Comparison of ENCODE assay signal across 9 mouse cellular contexts in the genomic region with DNA sequence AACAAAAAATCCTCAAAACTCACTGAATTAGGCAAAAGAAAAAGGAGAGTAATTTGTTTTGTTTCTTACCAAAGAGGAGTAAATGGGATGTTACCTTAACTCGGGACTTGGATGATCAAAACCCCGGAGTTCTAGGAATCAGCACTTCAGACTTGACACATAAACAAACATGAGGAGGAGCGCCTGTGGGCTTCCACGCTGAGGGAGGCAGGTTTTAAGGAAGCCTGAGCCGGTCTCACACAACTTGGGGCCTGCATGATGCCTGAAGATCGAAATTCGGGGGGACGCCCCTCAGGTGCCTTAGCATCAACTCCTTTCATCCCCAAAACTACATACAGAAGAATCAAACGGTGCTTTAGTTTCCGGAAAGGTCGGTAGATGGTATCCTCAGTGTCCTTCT.
DNase-seq lines count a peak whose midpoint lies in the region; ATAC-seq and TF ChIP-seq lines count a peak whose summit lies in the region.
"Had no signal": no experiment of that assay in that cellular context is flagged by ENCODE, and none has a peak within 500 bp of the region (broad histone marks: within the 10 kb centered on the region; RNA-seq: fewer than 3 reads in every experiment).

No protein-coding gene starts in this region.

- WGBS in heart, embryonic 11.5 days (ENCODE audit: insufficient replicate concordance): 9% methylated on average over 11 of the region's 11 CpGs
- WGBS in hindbrain, embryonic 16.5 days: 16% methylated on average over 11 of the region's 11 CpGs
- 20% methylated on average over 11 of the region's 11 CpGs for WGBS in midbrain, embryonic 12.5 days

- TF ChIP-seq CTCF in cortical plate, adult 2 months (IDR thresholded peaks at IDR 0.05; ENCODE audit: extremely low read depth, insufficient read depth, low read length): no peak

- no peak overlapping the region for H3K9ac ChIP-seq in heart, embryonic 11.5 days (ENCODE audit: low read depth, low read length)
- H3K9ac ChIP-seq in hindbrain, embryonic 16.5 days (ENCODE audit: low read depth, low read length): peak overlapping the region; percentile 74
- H3K9ac ChIP-seq in midbrain, embryonic 12.5 days (replicated peaks): peak overlapping the region; percentile 52; the same call in 1 of the 2 replicates

- ATAC-seq in heart, embryonic 11.5 days (replicated peaks; ENCODE audit: insufficient number of reproducible peaks, low FRiP score, low TSS enrichment): no peak
- ATAC-seq in hindbrain, embryonic 16.5 days: no peak
- no peak for ATAC-seq in midbrain, embryonic 12.5 days (ENCODE audit: low FRiP score, low read depth)
- ATAC-seq in CD4-positive, CD25-positive, alpha-beta regulatory T cell, adult 4 months: no peak
- ATAC-seq: activated CD4-positive, CD25-positive, alpha-beta regulatory T cell, adult 4 months had no signal

- no peak overlapping the region for H3K27ac ChIP-seq in heart, embryonic 11.5 days (ENCODE audit: low read depth, low read length)
- H3K27ac ChIP-seq in cortical plate, adult 2 months (ENCODE audit: insufficient read depth, low read length): no peak overlapping the region
- peak overlapping the region; percentile 10; the same call in 1 of the 2 replicates for H3K27ac ChIP-seq in hindbrain, embryonic 16.5 days (ENCODE audit: low read depth, low read length)
- H3K27ac ChIP-seq in midbrain, embryonic 12.5 days (replicated peaks): no peak overlapping the region; the same call in 1 of the 2 replicates

- peak overlapping the region; percentile 80 for H3K4me2 ChIP-seq in heart, embryonic 11.5 days
- H3K4me2 ChIP-seq in hindbrain, embryonic 16.5 days (ENCODE audit: low read length): peak overlapping the region; percentile 79
- peak overlapping the region; percentile 82 for H3K4me2 ChIP-seq in midbrain, embryonic 12.5 days (replicated peaks)

- intact Hi-C loops in heart, postnatal 10 days (cut with DNase I): no loop called here

- peak overlapping the region; percentile 51 for H3K4me3 ChIP-seq in heart, embryonic 11.5 days (ENCODE audit: low read depth, low read length)
- H3K4me3 ChIP-seq in cortical plate, adult 2 months (ENCODE audit: insufficient read depth, low read length): peak overlapping the region; percentile 43
- H3K4me3 ChIP-seq in hindbrain, embryonic 16.5 days (ENCODE audit: low read length): peak overlapping the region; percentile 53
- H3K4me3 ChIP-seq in midbrain, embryonic 12.5 days: peak overlapping the region; percentile 47

- no peaks in the 10 kb centered on the region for H3K36me3 ChIP-seq in heart, embryonic 11.5 days (ENCODE audit: control insufficient read depth, insufficient read depth, low read length)
- H3K36me3 ChIP-seq in hindbrain, embryonic 16.5 days (ENCODE audit: control insufficient read depth, insufficient read depth, low read length): no peaks in the 10 kb centered on the region
- H3K36me3 ChIP-seq in midbrain, embryonic 12.5 days: no peaks in the 10 kb centered on the region

- DNase-seq in heart, postnatal 10 days: no peak
- DNase-seq in adrenal gland, postnatal 14 days: no peak
- DNase-seq in thymus, postnatal 4 days: no peak

- H3K27me3 ChIP-seq in heart, embryonic 11.5 days (ENCODE audit: control insufficient read depth, insufficient read depth, low read length): no peaks in the 10 kb centered on the region
- no peaks in the 10 kb centered on the region for H3K27me3 ChIP-seq in hindbrain, embryonic 16.5 days (replicated peaks; ENCODE audit: control insufficient read depth, insufficient read depth, low read length)
- peaks cover 4% of the 10 kb centered on the region; the same call in 1 of the 2 replicates for H3K27me3 ChIP-seq in midbrain, embryonic 12.5 days

- H3K4me1 ChIP-seq in heart, embryonic 11.5 days (ENCODE audit: control insufficient read depth, insufficient read depth, low read length): peaks cover 11% of the 10 kb centered on the region; the same call in 1 of the 2 replicates
- H3K4me1 ChIP-seq in cortical plate, adult 2 months (ENCODE audit: control insufficient read depth, insufficient read depth, low read length): no peaks in the 10 kb centered on the region
- peaks cover 15% of the 10 kb centered on the region; the same call in 1 of the 2 replicates for H3K4me1 ChIP-seq in hindbrain, embryonic 16.5 days (ENCODE audit: control insufficient read depth, insufficient read depth, low read depth, low read length)
- H3K4me1 ChIP-seq in midbrain, embryonic 12.5 days: peaks cover 27% of the 10 kb centered on the region

- H3K9me3 ChIP-seq in heart, embryonic 11.5 days (replicated peaks; ENCODE audit: control insufficient read depth, low read length): no peaks in the 10 kb centered on the region
- no peaks in the 10 kb centered on the region for H3K9me3 ChIP-seq in hindbrain, embryonic 16.5 days (ENCODE audit: control insufficient read depth, low read length)
- no peaks in the 10 kb centered on the region for H3K9me3 ChIP-seq in midbrain, embryonic 12.5 days

- no peak for TF ChIP-seq POLR2A in cortical plate, adult 2 months (IDR thresholded peaks at IDR 0.05; ENCODE audit: extremely low read depth, insufficient read depth, low read length)
